Mouse (Mus musculus) bone marrow macrophage, adult 2 months (primary cell): ENCODE results near the gene Zfand3.

ENCODE experiments used
- CTCF ChIP-seq: IDR thresholded peaks from 2 replicates; pipeline ENCODE4 v1.5.1; 2012; ENCODE audit warnings: low read depth, mild to moderate bottlenecking, low read length, moderate library complexity
- POLR2A ChIP-seq: IDR thresholded peaks from 2 replicates; pipeline ENCODE4 v1.6.1; 2012; ENCODE audit warnings: mild to moderate bottlenecking, low read depth, low read length, borderline replicate concordance

DNA sequence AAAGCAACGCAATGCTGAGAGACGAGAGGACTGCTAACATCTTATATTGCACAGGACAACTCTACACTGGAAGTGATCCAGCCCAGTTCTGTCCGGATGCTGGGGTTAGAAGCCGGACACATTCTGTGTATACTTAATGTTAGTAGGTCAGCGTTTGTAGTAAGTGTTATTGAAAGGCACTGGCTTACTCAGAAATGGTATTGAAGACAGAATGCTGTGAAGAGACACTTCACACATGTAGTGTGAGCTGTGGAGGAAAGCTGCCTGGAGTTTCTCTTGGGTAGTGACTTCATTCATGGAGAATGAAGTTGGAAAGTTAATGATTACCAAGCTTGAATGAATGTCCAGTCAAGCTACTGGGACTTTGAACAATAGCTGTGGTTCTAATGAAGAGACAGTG, 132.2 kb downstream of the Zfand3 start:
- TF ChIP-seq POLR2A (no peak), CTCF (no peak)
